Mouse (Mus musculus) midbrain, embryonic 10.5 days (tissue): ENCODE measurements at regions not wholly inside any gene's neighbourhood (a gene's known extent, or its start where the extent isn't known, plus 50 kb on each side); places are given as distances from the start of the nearest gene placed in this dataset.

Experiments
- DNase-seq: peaks from one replicate; pipeline ENCODE4 v3.0.0-alpha.2; 2017; ENCODE audit warnings: low spot score
- H3K27ac ChIP-seq: fragments of 300-500 bp; sonication (generic); replicated peaks from 2 replicates; pipeline ENCODE4 v1.5.1; 2016; ENCODE audit warnings: mild to moderate bottlenecking
- H3K27me3 ChIP-seq: fragments of 300-500 bp; sonication (generic); 2 replicates; pipeline ENCODE4 v1.6.1; 2016; ENCODE audit warnings: low read depth, mild to moderate bottlenecking; ENCODE audit not compliant: poor library complexity, severe bottlenecking
- H3K36me3 ChIP-seq: fragments of 300-500 bp; sonication (generic); 2 replicates; pipeline ENCODE4 v1.6.1; 2016; ENCODE audit warnings: mild to moderate bottlenecking, moderate library complexity
- H3K4me1 ChIP-seq: fragments of 300-500 bp; sonication (generic); 2 replicates; pipeline ENCODE4 v1.6.1; 2016
- H3K4me3 ChIP-seq: fragments of 300-500 bp; sonication (generic); 2 replicates; pipeline ENCODE4 v1.5.1; 2016; ENCODE audit warnings: mild to moderate bottlenecking, moderate library complexity
- H3K9me3 ChIP-seq: fragments of 300-500 bp; sonication (generic); replicated peaks from 2 replicates; pipeline ENCODE4 v1.6.1; 2016; ENCODE audit warnings: mild to moderate bottlenecking
- WGBS: fragments of 180-500 bp; shearing (Covaris S2); methylation state at CpG from one replicate; pipeline ENCODE4 v1.1.7; 2016; 5-methylcytosine and 5-hydroxymethylcytosine counted together

- peak overlapping the region; percentile 55; the same call in 1 of the 2 replicates for H3K27ac ChIP-seq
Observed at GRCm38 (mm10) chr9:27670032-27670740, 120.4 kb upstream of the Opcml start.

DNA sequence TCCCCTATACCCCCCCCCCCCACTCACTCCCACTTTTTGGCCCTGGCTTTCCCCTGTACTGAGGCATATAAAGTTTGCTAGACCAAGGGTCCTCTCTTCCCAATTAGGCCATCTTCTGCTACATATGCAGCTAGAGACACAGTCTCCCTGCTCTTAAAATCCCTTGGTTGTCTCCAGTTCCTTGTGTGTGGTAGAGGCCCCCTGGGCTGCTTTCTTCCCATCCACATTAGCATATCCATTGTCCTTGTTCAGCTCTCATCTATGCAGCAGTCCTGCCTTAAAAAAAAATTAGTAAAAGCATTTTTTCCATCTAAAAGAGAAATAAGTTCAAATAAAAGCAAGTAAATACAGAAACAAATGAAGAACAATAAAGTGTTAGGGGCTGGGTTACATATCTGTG lies 105.2 kb upstream of the Opcml start:
- H3K27me3 ChIP-seq = no peaks in the 10 kb centered on the region
- H3K4me3 ChIP-seq = no peak overlapping the region
- no peak overlapping the region for H3K27ac ChIP-seq
- H3K4me1 ChIP-seq = peaks cover 11% of the 10 kb centered on the region
- no peaks in the 10 kb centered on the region for H3K36me3 ChIP-seq
- H3K9me3 ChIP-seq = no peaks in the 10 kb centered on the region
- no peak for DNase-seq

More at GRCm38 (mm10) chr9:27670032-27670740, 120.4 kb upstream of the Opcml start:
- Histone ChIP-seq H3K36me3 (no peaks in the 10 kb centered on the region), H3K27me3 (no peaks in the 10 kb centered on the region), H3K4me1 (peaks cover 11% of the 10 kb centered on the region), H3K4me3 (no peak overlapping the region), H3K9me3 (no peaks in the 10 kb centered on the region)
- DNase-seq = no peak
- WGBS = 29% methylated on average over 6 of the region's 6 CpGs

GRCm38 (mm10) chr9:27691616-27692015 lies 99.0 kb upstream of the Opcml start:
- Histone ChIP-seq H3K9me3 (no peaks in the 10 kb centered on the region), H3K27me3 (no peaks in the 10 kb centered on the region), H3K27ac (no peak overlapping the region), H3K4me3 (no peak overlapping the region), H3K4me1 (no peaks in the 10 kb centered on the region), H3K36me3 (no peaks in the 10 kb centered on the region)
- 85% methylated on average over 4 of the region's 4 CpGs for WGBS
- no peak for DNase-seq

- no peak overlapping the region for H3K27ac ChIP-seq
- H3K27me3 ChIP-seq = no peaks in the 10 kb centered on the region
- no peak overlapping the region for H3K4me3 ChIP-seq
- 84% methylated on average over 3 of the region's 3 CpGs for WGBS
- DNase-seq = no peak
- H3K9me3 ChIP-seq = no peaks in the 10 kb centered on the region
- no peaks in the 10 kb centered on the region for H3K4me1 ChIP-seq
- H3K36me3 ChIP-seq = no peaks in the 10 kb centered on the region
Observed at GRCm38 (mm10) chr9:27692751-27693150, 97.8 kb upstream of the Opcml start.

- Histone ChIP-seq H3K36me3 (no peaks in the 10 kb centered on the region), H3K4me1 (no peaks in the 10 kb centered on the region), H3K27ac (no peak overlapping the region), H3K4me3 (no peak overlapping the region), H3K27me3 (no peaks in the 10 kb centered on the region), H3K9me3 (no peaks in the 10 kb centered on the region)
- no peak for DNase-seq
- 81% methylated on average over 8 of the region's 8 CpGs for WGBS
Observed at GRCm38 (mm10) chr9:27694805-27695593, 95.6 kb upstream of the Opcml start.

DNA sequence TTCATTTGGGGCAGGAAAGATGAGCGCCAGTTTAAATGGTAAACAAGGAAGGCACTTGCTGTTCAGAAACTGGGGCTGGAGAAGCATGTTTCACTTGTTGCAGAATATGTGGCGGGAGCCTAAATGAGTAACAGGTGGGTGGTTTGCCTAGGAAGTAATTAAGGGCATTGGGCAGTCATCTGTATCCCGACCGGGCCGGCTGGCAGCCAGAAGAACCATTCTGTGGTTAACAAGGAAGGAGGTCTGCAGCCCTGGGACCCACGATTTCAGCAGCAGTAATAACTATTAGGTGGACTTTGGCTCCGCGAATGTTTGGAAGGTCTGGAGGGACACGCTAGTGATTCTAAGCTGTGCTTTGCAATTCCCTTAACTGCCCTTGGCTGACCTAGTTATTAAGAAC lies 89.0 kb upstream of the Opcml start:
- no peak overlapping the region for H3K4me3 ChIP-seq
- no peak for DNase-seq
- no peaks in the 10 kb centered on the region for H3K36me3 ChIP-seq
- 91% methylated on average over 9 of the region's 9 CpGs for WGBS
- no peaks in the 10 kb centered on the region for H3K4me1 ChIP-seq
- no peaks in the 10 kb centered on the region for H3K27me3 ChIP-seq
- H3K9me3 ChIP-seq = no peaks in the 10 kb centered on the region
- H3K27ac ChIP-seq = no peak overlapping the region

DNA sequence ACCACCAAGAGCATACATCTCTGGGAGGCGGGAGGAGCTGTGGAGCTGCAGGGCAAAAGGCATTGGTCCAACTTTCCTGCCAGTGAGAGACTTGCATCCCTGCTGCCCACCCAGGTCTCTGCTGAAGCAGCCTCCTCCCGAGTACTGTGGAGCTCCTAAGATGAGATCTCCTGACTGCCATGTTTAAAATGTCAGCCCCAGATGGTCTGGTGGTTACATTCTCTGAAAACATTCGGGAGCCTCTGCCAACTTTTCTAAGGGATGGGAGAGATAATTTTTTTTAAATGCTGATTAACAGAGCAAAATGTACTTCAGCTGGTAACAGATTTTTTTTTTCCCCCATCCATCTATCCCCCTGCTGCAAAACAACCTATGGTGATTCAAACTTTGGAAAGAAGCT lies 88.4 kb upstream of the Opcml start:
- no peak overlapping the region for H3K4me3 ChIP-seq
- H3K4me1 ChIP-seq = no peaks in the 10 kb centered on the region
- no peak for DNase-seq
- 80% methylated on average over 3 of the region's 3 CpGs for whole genome bisulfite sequencing
- H3K27ac ChIP-seq = no peak overlapping the region
- no peaks in the 10 kb centered on the region for H3K36me3 ChIP-seq
- H3K9me3 ChIP-seq = no peaks in the 10 kb centered on the region
- no peaks in the 10 kb centered on the region for H3K27me3 ChIP-seq

GRCm38 (mm10) chr9:27704001-27704400 lies 86.6 kb upstream of the Opcml start:
- H3K9me3 ChIP-seq = no peaks in the 10 kb centered on the region
- no peak for DNase-seq
- no peaks in the 10 kb centered on the region for H3K4me1 ChIP-seq
- 86% methylated on average over 5 of the region's 5 CpGs for WGBS
- H3K4me3 ChIP-seq = no peak overlapping the region
- no peak overlapping the region for H3K27ac ChIP-seq
- H3K36me3 ChIP-seq = no peaks in the 10 kb centered on the region
- no peaks in the 10 kb centered on the region for H3K27me3 ChIP-seq

- no peaks in the 10 kb centered on the region for H3K9me3 ChIP-seq
- no peak overlapping the region for H3K4me3 ChIP-seq
- no peaks in the 10 kb centered on the region for H3K36me3 ChIP-seq
- no peak for DNase-seq
- H3K27me3 ChIP-seq = no peaks in the 10 kb centered on the region
- peaks cover 5% of the 10 kb centered on the region for H3K4me1 ChIP-seq
- no peak overlapping the region for H3K27ac ChIP-seq
- WGBS = 86% methylated on average over 2 of the region's 2 CpGs
Observed at GRCm38 (mm10) chr9:27723840-27724408, 66.7 kb upstream of the Opcml start.

GRCm38 (mm10) chr9:27724576-27724975 lies 66.0 kb upstream of the Opcml start:
- Histone ChIP-seq H3K9me3 (no peaks in the 10 kb centered on the region), H3K4me3 (no peak overlapping the region), H3K27ac (no peak overlapping the region), H3K4me1 (peaks cover 11% of the 10 kb centered on the region), H3K27me3 (no peaks in the 10 kb centered on the region), H3K36me3 (no peaks in the 10 kb centered on the region)
- no peak for DNase-seq
- 84% methylated on average over 2 of the region's 2 CpGs for WGBS

DNA sequence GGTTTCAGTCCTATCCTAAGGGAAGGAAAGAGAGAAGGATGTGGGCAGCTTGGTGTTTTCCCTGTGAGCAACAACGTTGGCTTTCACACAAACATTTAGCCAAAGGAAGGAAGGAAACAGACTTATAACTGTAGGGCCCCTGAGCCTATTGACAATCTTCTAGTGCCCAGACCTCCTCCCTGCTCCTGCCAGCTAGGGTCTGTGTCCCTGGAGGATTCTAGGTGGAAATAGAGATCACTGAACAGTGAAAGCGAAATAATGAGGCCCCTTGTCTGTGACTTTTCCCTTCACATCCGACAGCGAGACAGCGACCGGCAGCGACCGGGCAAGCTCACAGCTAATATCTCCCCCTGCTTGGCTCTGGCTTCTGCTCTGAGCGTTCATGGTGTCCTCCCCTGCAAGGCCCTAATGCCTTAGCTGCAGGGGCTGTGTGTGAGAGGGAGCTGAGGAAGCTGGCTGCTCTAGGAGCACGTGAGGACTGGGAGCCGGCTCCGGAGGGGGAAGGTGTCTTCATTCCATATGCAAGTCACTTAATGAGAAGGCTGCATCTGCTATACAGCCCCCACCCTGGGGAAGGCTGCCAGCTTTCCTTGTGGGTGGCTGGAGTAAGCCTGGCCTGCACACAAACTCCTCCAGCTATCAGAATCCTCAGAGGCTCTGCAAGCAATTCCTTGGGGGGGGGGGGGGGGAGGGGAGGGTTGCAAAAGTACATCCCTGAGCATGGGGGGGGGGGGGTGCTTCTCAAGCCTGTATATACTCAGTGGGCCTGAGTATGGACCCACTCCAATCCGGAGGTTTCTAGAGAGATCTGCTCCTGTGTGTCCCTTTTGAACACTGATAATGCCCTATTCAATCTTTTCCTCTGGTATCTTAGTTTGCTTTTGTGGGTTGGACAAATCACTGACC lies 61.7 kb upstream of the Opcml start:
- peak overlapping the region; percentile 36 for H3K4me3 ChIP-seq
- peaks cover 11% of the 10 kb centered on the region for H3K4me1 ChIP-seq
- H3K27me3 ChIP-seq = no peaks in the 10 kb centered on the region
- WGBS = 9% methylated on average over 13 of the region's 13 CpGs
- peak overlapping the region; percentile 79 for H3K27ac ChIP-seq
- H3K36me3 ChIP-seq = no peaks in the 10 kb centered on the region
- no peaks in the 10 kb centered on the region for H3K9me3 ChIP-seq
- peak; percentile 40 for DNase-seq

- peaks cover 11% of the 10 kb centered on the region for H3K4me1 ChIP-seq
- no peak overlapping the region for H3K4me3 ChIP-seq
- DNase-seq = no peak
- no peaks in the 10 kb centered on the region for H3K9me3 ChIP-seq
- no peaks in the 10 kb centered on the region for H3K36me3 ChIP-seq
- H3K27me3 ChIP-seq = no peaks in the 10 kb centered on the region
- no peak overlapping the region; the same call in 1 of the 2 replicates for H3K27ac ChIP-seq
- WGBS = 56% methylated on average over 1 of the region's 1 CpGs
Observed at GRCm38 (mm10) chr9:27729558-27729889, 61.1 kb upstream of the Opcml start.
